Mouse (Mus musculus): ENCODE measurements around the gene Thra. TPM values are rescaled to one million over a fixed set of nuclear protein-coding genes. Genes with fewer than 3 reads are reported as not detected.

Gene Thra
- polyA plus RNA-seq, 1 experiment from 2014 or later, result 175 TPM

DNA sequence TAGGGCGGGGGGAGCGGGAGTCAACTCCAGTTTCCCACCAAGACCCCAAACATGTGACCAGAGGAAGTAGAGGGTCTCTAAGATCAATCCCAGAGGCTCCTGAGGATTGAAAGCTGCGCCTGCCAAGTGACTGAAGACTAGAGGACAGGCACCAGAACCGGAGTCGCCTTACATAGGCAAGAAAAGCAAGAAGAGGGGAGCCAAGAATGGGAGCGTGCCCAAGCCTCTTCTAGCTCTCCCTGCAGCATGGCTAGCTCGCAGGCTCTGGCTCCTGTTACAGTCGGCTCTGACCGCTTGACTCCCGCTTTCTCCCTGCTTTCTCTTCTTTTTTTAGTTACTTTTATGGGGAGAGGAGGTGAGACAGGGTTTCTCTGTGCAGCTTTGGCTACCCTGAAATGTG, 44.8 kb downstream of the Thra start:
- H3K4me3 ChIP-seq (replicated peaks; ENCODE audit: low read depth, low read length), result no peak overlapping the region
- WGBS, result 68% methylated on average over 9 of the region's 10 CpGs
- no peak overlapping the region for H3K9ac ChIP-seq (replicated peaks; ENCODE audit: low read length)
- H3K4me1 ChIP-seq (ENCODE audit: control insufficient read depth, insufficient read depth, low read length), result peaks cover 47% of the 10 kb centered on the region
- no peaks in the 10 kb centered on the region for H3K36me3 ChIP-seq (ENCODE audit: control insufficient read depth, insufficient read depth, low read length)
- 0 out of 2 replicates have a peak overlapping the region, but pooled peaks have one; percentile 32 for H3K27ac ChIP-seq (replicated peaks; ENCODE audit: low read depth, low read length)
- H3K4me2 ChIP-seq (ENCODE audit: low read length), result no peak overlapping the region
- ATAC-seq (ENCODE audit: low FRiP score, low TSS enrichment) (no peak), DNase-seq (no peak)
- H3K27me3 ChIP-seq (ENCODE audit: control insufficient read depth, insufficient read depth, low read length), result no peaks in the 10 kb centered on the region
- no peaks in the 10 kb centered on the region for H3K9me3 ChIP-seq (ENCODE audit: control insufficient read depth, low read length)

DNA sequence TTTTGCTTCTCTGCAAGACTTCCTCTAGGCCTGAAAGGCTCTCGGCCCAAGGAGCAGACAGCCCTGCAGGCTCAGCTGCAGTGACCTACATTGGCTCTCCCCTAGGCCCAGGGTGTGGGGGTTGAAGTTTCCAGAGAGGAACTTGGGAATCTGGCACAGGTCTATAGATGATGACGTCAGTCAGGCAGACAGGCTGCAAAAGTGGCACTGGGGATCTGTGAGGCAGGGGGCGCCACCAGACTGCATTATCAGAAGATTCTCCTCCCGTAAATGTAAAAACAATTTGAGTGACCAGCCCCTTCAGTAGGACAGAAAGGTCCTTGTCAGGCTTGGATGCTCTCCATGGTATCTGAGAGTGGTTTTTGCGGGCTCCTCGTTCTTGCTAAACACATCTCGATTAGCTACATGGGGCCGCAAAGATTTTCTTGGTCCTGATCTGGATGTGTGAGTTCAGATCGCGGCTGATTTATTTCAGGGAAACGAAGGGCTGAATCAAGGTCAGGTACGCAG, 45.4 kb downstream of the Thra start:
- Histone ChIP-seq H3K9me3 (ENCODE audit: control insufficient read depth, low read length) (no peaks in the 10 kb centered on the region), H3K4me3 (replicated peaks; ENCODE audit: low read depth, low read length) (no peak overlapping the region), H3K9ac (replicated peaks; ENCODE audit: low read length) (0 out of 2 replicates have a peak overlapping the region, but pooled peaks have one; percentile 9), H3K27me3 (ENCODE audit: control insufficient read depth, insufficient read depth, low read length) (no peaks in the 10 kb centered on the region), H3K27ac (replicated peaks; ENCODE audit: low read depth, low read length) (peak overlapping the region; percentile 60), H3K4me1 (ENCODE audit: control insufficient read depth, insufficient read depth, low read length) (peaks cover 47% of the 10 kb centered on the region), H3K36me3 (ENCODE audit: control insufficient read depth, insufficient read depth, low read length) (no peaks in the 10 kb centered on the region), H3K4me2 (ENCODE audit: low read length) (peak overlapping the region; percentile 40)
- 9% methylated on average over 12 of the region's 12 CpGs for WGBS
- ATAC-seq (ENCODE audit: low FRiP score, low TSS enrichment), result no peak
- peak; percentile 82 for DNase-seq

DNA sequence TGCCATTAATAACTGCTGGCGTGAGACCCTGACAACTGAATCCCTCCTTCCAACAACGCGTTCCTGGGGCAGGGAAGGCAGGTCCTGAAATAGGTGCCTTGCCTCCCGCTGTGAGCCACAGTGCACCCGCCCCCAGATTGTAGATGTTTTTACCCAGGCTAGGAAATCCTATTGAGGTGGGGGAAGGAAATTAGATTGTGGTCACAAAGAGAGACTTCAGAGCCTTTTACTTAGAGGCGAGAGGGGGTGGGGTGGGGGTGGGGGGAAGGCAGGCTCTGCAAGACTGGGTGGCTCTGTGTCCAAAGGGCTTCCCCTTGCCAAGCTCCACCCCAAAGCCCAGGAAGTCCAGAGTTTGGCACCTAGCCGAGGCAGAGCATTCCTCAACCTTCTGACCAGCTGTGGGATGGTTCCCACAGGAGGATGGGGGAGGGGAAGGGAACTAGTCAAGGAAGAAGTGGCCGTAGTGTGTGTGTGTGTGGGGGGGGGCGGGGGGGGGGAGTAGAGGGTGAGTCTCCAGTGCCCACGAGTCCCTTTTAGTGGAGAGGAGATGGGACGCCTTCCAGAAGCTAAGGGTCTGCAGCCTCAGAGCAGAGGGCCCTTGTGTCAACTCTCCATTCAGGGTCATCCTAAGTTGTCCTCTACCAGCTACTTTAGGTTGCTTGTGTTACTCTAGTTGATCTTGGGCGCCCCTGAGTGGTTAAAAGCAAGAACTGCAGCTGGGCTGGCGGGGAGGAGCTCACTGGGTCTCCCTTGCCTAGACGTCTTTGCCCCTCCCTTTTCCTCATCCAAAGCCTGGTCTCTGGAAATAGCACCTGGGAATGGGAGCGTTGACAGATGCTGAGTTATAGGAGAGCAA, 46.1 kb downstream of the Thra start:
- H3K4me2 ChIP-seq (ENCODE audit: low read length), result peak overlapping the region; percentile 40
- no peak overlapping the region for H3K4me3 ChIP-seq (replicated peaks; ENCODE audit: low read depth, low read length)
- H3K36me3 ChIP-seq (ENCODE audit: control insufficient read depth, insufficient read depth, low read length), result no peaks in the 10 kb centered on the region
- ATAC-seq (ENCODE audit: low FRiP score, low TSS enrichment), result peak; percentile 53
- WGBS, result 2% methylated on average over 15 of the region's 15 CpGs
- H3K9ac ChIP-seq (replicated peaks; ENCODE audit: low read length), result 0 out of 2 replicates have a peak overlapping the region, but pooled peaks have one; percentile 9
- peak; percentile 94 for DNase-seq
- H3K9me3 ChIP-seq (ENCODE audit: control insufficient read depth, low read length), result no peaks in the 10 kb centered on the region
- H3K27me3 ChIP-seq (ENCODE audit: control insufficient read depth, insufficient read depth, low read length), result no peaks in the 10 kb centered on the region
- H3K27ac ChIP-seq (replicated peaks; ENCODE audit: low read depth, low read length), result peak overlapping the region; percentile 60
- peaks cover 45% of the 10 kb centered on the region for H3K4me1 ChIP-seq (ENCODE audit: control insufficient read depth, insufficient read depth, low read length)

DNA sequence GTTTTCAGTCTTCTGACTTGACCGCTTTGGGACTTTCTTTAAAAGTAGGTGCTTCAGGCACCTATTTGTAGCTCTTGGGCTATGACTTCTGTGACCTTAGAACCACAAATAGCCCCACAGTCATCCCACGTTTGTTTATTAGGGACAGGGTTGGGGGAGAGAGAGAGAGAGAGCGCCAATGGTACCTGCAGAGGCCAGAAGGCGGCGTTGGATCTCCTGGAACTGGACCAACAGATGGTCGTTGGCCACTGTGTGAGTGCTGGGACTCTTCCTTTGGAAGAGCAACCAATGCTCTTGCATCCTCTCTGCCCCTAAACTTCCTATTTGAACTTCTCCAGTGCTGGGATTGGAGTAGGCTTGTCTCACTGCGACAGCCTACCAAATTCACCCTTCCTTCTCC, 46.8 kb downstream of the Thra start:
- Histone ChIP-seq H3K4me1 (ENCODE audit: control insufficient read depth, insufficient read depth, low read length) (peaks cover 39% of the 10 kb centered on the region), H3K9ac (replicated peaks; ENCODE audit: low read length) (no peak overlapping the region), H3K27me3 (ENCODE audit: control insufficient read depth, insufficient read depth, low read length) (no peaks in the 10 kb centered on the region), H3K4me3 (replicated peaks; ENCODE audit: low read depth, low read length) (no peak overlapping the region), H3K27ac (replicated peaks; ENCODE audit: low read depth, low read length) (peak overlapping the region; percentile 60; the same call in 1 of the 2 replicates), H3K9me3 (ENCODE audit: control insufficient read depth, low read length) (no peaks in the 10 kb centered on the region), H3K4me2 (ENCODE audit: low read length) (no peak overlapping the region), H3K36me3 (ENCODE audit: control insufficient read depth, insufficient read depth, low read length) (no peaks in the 10 kb centered on the region)
- no peak for DNase-seq
- ATAC-seq (ENCODE audit: low FRiP score, low TSS enrichment), result no peak
- WGBS, result 32% methylated on average over 7 of the region's 7 CpGs

DNA sequence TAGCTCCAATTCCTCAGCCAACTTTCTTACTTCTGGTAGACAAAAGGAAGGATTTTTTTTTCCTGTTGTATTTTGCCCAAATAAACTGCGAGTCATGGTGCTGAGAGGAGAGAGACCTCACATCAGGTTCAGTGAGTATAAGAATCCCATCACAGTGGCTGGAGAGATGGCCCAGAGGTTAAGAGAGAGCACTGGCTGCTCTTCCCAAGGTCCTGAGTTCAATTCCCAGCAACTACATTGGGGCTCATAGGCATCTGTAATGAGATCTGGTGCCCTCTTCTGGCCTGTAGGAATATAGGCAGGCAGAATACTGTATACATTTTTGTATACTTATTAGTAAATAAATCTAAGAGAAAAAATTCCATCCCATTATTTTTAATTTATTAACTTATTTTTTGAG, 47.3 kb downstream of the Thra start:
- 100% methylated on average over 1 of the region's 1 CpGs for WGBS
- no peaks in the 10 kb centered on the region for H3K27me3 ChIP-seq (ENCODE audit: control insufficient read depth, insufficient read depth, low read length)
- no peak overlapping the region for H3K4me2 ChIP-seq (ENCODE audit: low read length)
- no peaks in the 10 kb centered on the region for H3K36me3 ChIP-seq (ENCODE audit: control insufficient read depth, insufficient read depth, low read length)
- H3K4me3 ChIP-seq (replicated peaks; ENCODE audit: low read depth, low read length), result no peak overlapping the region
- DNase-seq (no peak), ATAC-seq (ENCODE audit: low FRiP score, low TSS enrichment) (no peak)
- no peak overlapping the region for H3K27ac ChIP-seq (replicated peaks; ENCODE audit: low read depth, low read length)
- H3K4me1 ChIP-seq (ENCODE audit: control insufficient read depth, insufficient read depth, low read length), result peaks cover 34% of the 10 kb centered on the region
- no peak overlapping the region for H3K9ac ChIP-seq (replicated peaks; ENCODE audit: low read length)
- H3K9me3 ChIP-seq (ENCODE audit: control insufficient read depth, low read length), result no peaks in the 10 kb centered on the region

DNA sequence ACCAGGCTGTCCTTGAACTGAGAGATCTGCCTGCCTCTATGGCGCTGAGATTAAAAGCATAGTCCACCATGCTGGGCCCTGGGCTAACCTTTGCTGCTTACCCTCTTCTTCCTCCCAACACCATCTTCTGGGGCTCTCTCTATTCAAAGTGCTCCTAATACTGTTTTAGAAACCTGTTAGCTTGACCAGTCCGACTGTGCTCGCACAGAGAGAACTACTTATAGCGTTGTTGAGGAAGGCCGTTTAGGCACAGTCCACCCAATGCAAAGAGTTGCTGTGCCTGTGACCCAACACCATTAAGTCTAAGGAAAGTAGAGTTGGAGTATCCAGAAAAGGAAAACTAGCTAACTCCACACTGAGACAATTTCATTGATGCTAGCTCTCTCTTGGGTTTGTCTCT, 47.7 kb downstream of the Thra start:
- no peak overlapping the region; the same call in 1 of the 2 replicates for H3K27ac ChIP-seq (replicated peaks; ENCODE audit: low read depth, low read length)
- 93% methylated on average over 5 of the region's 5 CpGs for WGBS
- H3K4me3 ChIP-seq (replicated peaks; ENCODE audit: low read depth, low read length), result no peak overlapping the region
- H3K9me3 ChIP-seq (ENCODE audit: control insufficient read depth, low read length), result no peaks in the 10 kb centered on the region
- H3K9ac ChIP-seq (replicated peaks; ENCODE audit: low read length), result no peak overlapping the region
- peak overlapping the region; percentile 83 for H3K4me2 ChIP-seq (ENCODE audit: low read length)
- no peaks in the 10 kb centered on the region for H3K36me3 ChIP-seq (ENCODE audit: control insufficient read depth, insufficient read depth, low read length)
- DNase-seq (no peak), ATAC-seq (ENCODE audit: low FRiP score, low TSS enrichment) (no peak)
- peaks cover 33% of the 10 kb centered on the region for H3K4me1 ChIP-seq (ENCODE audit: control insufficient read depth, insufficient read depth, low read length)
- H3K27me3 ChIP-seq (ENCODE audit: control insufficient read depth, insufficient read depth, low read length), result no peaks in the 10 kb centered on the region

DNA sequence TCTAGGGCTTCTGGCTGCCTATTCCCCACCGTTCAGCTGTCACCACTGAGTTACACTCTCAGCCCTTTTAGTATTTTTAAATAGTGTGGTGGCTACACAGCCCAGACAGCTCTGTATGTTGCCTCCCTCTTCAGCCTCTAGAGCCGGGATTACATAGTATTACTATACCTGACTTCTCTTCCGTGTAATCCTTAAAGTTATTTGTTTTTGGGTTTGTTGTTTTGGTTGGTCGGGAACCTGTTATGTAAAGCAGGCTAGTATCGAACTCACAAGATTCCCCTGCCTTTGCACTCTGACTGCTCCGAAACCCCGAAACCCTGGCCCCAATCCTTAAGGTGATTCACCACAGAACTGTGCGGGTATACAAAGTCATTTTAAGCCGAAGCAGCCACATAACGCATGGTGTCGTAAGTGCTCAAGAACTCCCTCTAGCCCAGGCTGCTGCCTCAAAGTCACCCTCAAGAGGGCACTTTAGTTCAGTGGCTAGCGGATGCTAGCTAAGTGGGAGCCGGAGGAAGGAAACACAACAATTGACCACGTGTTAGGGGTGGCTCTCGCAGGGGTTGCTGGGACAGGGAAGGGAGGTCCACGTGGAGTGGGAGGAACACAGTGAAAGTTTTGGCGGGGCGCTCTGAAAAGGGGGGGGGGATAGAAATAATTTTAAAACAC, 48.2 kb downstream of the Thra start:
- DNase-seq, result peak; percentile 93
- Histone ChIP-seq H3K4me1 (ENCODE audit: control insufficient read depth, insufficient read depth, low read length) (peaks cover 33% of the 10 kb centered on the region), H3K36me3 (ENCODE audit: control insufficient read depth, insufficient read depth, low read length) (no peaks in the 10 kb centered on the region), H3K27me3 (ENCODE audit: control insufficient read depth, insufficient read depth, low read length) (no peaks in the 10 kb centered on the region), H3K27ac (replicated peaks; ENCODE audit: low read depth, low read length) (peak overlapping the region; percentile 43; the same call in 1 of the 2 replicates), H3K9ac (replicated peaks; ENCODE audit: low read length) (no peak overlapping the region), H3K4me3 (replicated peaks; ENCODE audit: low read depth, low read length) (peak overlapping the region; percentile 36), H3K4me2 (ENCODE audit: low read length) (peak overlapping the region; percentile 83), H3K9me3 (ENCODE audit: control insufficient read depth, low read length) (no peaks in the 10 kb centered on the region)
- ATAC-seq (ENCODE audit: low FRiP score, low TSS enrichment), result peak; percentile 83; the same call in 1 of the 2 replicates
- WGBS, result 11% methylated on average over 18 of the region's 18 CpGs

DNA sequence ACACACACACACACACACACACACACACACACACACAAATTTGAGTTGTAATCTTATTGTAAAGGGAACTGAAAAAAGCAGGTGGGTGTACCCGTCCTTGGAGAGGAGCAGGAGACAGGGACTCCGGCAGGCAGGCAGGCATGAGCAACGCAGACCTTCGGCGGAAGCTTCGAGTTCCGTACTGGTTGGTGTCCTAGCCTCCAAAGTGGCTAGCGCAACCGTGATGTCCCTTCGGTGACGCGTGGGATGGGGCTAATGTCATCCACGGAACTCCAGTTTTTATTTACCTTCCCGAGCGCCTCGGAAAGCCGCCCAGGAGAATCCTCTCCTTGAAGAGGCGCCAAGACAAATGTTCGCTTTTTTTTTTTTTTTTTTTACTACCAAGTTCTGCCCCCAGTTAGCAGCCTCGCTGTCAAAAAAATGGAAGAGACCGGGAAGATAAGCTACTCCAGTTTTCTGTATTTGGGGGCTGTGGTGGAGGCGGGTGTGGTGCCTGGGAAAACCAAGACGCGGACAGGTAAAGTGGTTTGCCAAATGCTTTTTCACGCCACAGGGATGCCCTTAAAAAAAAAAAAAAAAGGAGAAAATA, 48.9 kb downstream of the Thra start:
- peak; percentile 45 for DNase-seq

More for the DNA sequence above, 48.9 kb downstream of the Thra start:
- Histone ChIP-seq H3K27ac (replicated peaks; ENCODE audit: low read depth, low read length) (no peak overlapping the region), H3K4me1 (ENCODE audit: control insufficient read depth, insufficient read depth, low read length) (peaks cover 35% of the 10 kb centered on the region), H3K9ac (replicated peaks; ENCODE audit: low read length) (peak overlapping the region; percentile 48), H3K27me3 (ENCODE audit: control insufficient read depth, insufficient read depth, low read length) (no peaks in the 10 kb centered on the region), H3K4me3 (replicated peaks; ENCODE audit: low read depth, low read length) (peak overlapping the region; percentile 36), H3K36me3 (ENCODE audit: control insufficient read depth, insufficient read depth, low read length) (no peaks in the 10 kb centered on the region), H3K9me3 (ENCODE audit: control insufficient read depth, low read length) (no peaks in the 10 kb centered on the region), H3K4me2 (ENCODE audit: low read length) (peak overlapping the region; percentile 83)
- ATAC-seq (ENCODE audit: low FRiP score, low TSS enrichment), result peak; percentile 10; the same call in 1 of the 2 replicates
- WGBS, result 1% methylated on average over 25 of the region's 25 CpGs
